Mouse (Mus musculus) testis, adult 2 months (tissue): ENCODE data around the gene Foxn3. TPM values are rescaled to one million over a fixed set of nuclear protein-coding genes. Genes with fewer than 3 reads are reported as not detected.

Experiments used
- H3K27ac ChIP-seq: fragments of 200-500 bp; 2 replicates; pipeline ENCODE4 v1.5.1; 2012; ENCODE audit warnings: low read depth, low read length; ENCODE audit not compliant: control insufficient read depth, insufficient read depth
- H3K27me3 ChIP-seq: fragments of 200-500 bp; 2 replicates; pipeline ENCODE4 v1.6.1; 2012; ENCODE audit warnings: mild to moderate bottlenecking, low read length, moderate library complexity; ENCODE audit not compliant: control insufficient read depth, insufficient read depth
- H3K36me3 ChIP-seq: fragments of 200-500 bp; 2 replicates; pipeline ENCODE4 v1.6.1; 2012; ENCODE audit warnings: mild to moderate bottlenecking, low read length; ENCODE audit not compliant: control insufficient read depth, insufficient read depth
- H3K4me1 ChIP-seq: fragments of 200-500 bp; 2 replicates; pipeline ENCODE4 v1.6.1; 2012; ENCODE audit warnings: low read length; ENCODE audit not compliant: control insufficient read depth, insufficient read depth
- H3K4me3 ChIP-seq: fragments of 200-500 bp; 2 replicates; pipeline ENCODE4 v1.5.1; 2012; ENCODE audit warnings: low read depth, mild to moderate bottlenecking, low read length, moderate library complexity, mixed read lengths; ENCODE audit not compliant: control insufficient read depth
- CTCF ChIP-seq: fragments of 200-500 bp; IDR thresholded peaks from 2 replicates; pipeline ENCODE4 v1.5.1; 2012; ENCODE audit warnings: low read depth, mild to moderate bottlenecking, inconsistent platforms, low read length, moderate library complexity; ENCODE audit not compliant: control insufficient read depth, insufficient read depth, insufficient replicate concordance
- POLR2A ChIP-seq: fragments of 200-500 bp; IDR thresholded peaks from 2 replicates; pipeline ENCODE4 v1.6.1; 2012; ENCODE audit warnings: low read depth, mild to moderate bottlenecking, inconsistent platforms, low read length, moderate library complexity; ENCODE audit not compliant: control insufficient read depth
- polyA plus RNA-seq: library from polyadenylated mRNA; depleted of rRNA; stranded (reverse); fragments of >200 nt; gene quantifications from 2 replicates; pipeline ENCODE4 v1.2.3, GENCODE M21; 2012

The Foxn3 gene
- polyA plus RNA-seq, 1 experiment: 7.3 TPM

DNA sequence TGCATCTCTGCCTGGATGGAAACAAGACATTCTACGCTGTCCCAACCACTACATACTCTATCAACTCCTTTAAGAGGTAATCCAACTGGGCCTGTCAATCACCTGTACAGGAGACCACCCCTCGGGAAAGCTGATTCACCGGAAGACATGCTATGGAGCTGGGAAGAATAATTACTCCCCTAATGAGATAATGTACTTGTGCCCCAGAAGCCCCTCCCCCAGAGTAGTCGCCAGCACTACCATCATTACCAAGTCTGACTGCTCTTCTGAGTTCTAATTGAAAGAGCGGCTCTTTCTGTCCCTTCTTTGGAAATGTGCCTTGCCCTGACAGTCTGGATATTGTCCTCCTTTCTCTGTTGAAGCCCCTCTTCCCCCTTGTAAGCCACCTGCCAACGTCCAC, 183.3 kb downstream of the Foxn3 start:
- no peaks in the 10 kb centered on the region for H3K36me3 ChIP-seq
- no peaks in the 10 kb centered on the region for H3K27me3 ChIP-seq
- TF ChIP-seq CTCF: no peak
- TF ChIP-seq POLR2A: no peak
- no peak overlapping the region for H3K4me3 ChIP-seq
- H3K4me1 ChIP-seq: no peaks in the 10 kb centered on the region
- H3K27ac ChIP-seq: no peak overlapping the region

DNA sequence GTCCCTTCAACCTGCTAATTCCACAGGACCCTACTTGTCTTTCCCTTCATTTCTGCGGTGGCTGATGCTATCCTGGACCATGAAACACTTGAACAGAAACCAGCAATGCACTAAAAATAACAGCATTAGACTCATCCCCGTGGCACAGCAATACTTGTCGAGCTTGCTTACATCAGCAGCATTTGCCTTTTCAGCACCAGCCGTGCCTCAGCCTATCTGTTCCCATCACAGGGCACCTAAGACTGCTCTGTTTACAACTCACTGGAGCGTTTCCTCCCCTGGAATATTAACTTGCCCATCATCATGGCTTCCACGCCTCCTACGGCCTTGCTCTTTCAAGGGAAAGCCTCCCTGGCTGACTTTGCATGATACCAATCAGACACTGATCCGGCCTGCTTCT, 185.1 kb downstream of the Foxn3 start:
- no peak overlapping the region for H3K27ac ChIP-seq
- H3K4me1 ChIP-seq: no peaks in the 10 kb centered on the region; the same call in 1 of the 2 replicates
- no peaks in the 10 kb centered on the region for H3K36me3 ChIP-seq
- no peak for TF ChIP-seq CTCF
- no peak for TF ChIP-seq POLR2A
- no peaks in the 10 kb centered on the region for H3K27me3 ChIP-seq
- H3K4me3 ChIP-seq: no peak overlapping the region

DNA sequence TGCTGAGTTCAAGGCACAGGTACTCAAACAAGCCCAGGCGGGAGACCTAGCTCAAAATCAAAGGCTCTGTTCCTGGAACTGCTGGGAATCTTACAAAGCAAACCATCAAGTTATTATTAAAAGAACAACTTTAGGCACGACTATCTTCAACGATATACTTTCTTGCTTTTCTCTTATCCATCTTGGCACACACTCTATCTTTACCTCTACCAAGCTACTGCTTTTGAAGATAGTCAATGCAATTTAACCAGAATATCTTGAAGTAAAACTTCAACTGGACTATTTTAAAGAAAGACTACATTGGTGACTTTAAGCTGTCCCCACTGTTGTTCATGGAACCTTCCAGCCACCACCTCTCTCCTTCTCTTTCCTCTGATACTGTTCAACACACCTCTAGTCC, 185.7 kb downstream of the Foxn3 start:
- no peaks in the 10 kb centered on the region; the same call in 1 of the 2 replicates for H3K4me1 ChIP-seq
- H3K36me3 ChIP-seq: no peaks in the 10 kb centered on the region

GRCm38 (mm10) chr12:99377069-99377468, 186.3 kb downstream of the Foxn3 start:
- Histone ChIP-seq H3K27ac (no peak overlapping the region), H3K27me3 (no peaks in the 10 kb centered on the region), H3K36me3 (no peaks in the 10 kb centered on the region), H3K4me3 (no peak overlapping the region), H3K4me1 (no peaks in the 10 kb centered on the region; the same call in 1 of the 2 replicates)
- TF ChIP-seq CTCF (no peak), POLR2A (no peak)

More for the DNA sequence above, 185.7 kb downstream of the Foxn3 start:
- TF ChIP-seq CTCF (no peak), POLR2A (no peak)
- Histone ChIP-seq H3K27me3 (no peaks in the 10 kb centered on the region), H3K27ac (no peak overlapping the region), H3K4me3 (no peak overlapping the region)

GRCm38 (mm10) chr12:99375878-99376454, 187.4 kb downstream of the Foxn3 start:
- TF ChIP-seq POLR2A: no peak
- no peak for TF ChIP-seq CTCF
- H3K4me3 ChIP-seq: no peak overlapping the region
- no peaks in the 10 kb centered on the region; the same call in 1 of the 2 replicates for H3K4me1 ChIP-seq
- no peaks in the 10 kb centered on the region for H3K36me3 ChIP-seq
- H3K27ac ChIP-seq: no peak overlapping the region
- no peaks in the 10 kb centered on the region for H3K27me3 ChIP-seq

DNA sequence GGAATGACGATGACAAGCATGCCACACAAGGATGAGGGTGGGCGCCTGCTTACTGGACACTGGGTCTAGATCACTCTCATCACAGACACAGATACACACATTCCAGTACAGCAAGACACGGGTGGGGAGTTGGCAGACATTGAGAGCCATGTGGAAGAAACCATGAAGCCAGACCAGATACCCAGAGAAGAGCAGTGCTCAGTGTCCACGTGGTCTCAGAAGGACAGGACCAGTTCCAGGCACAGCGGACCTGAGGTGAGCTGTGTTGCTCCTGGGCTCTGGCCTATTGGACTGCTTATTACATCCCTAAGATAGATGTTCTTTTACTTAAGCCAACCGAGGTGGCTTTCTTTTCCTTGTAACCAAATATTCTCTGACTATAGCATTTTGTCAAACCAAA, 188.0 kb downstream of the Foxn3 start:
- no peak for TF ChIP-seq CTCF
- no peak for TF ChIP-seq POLR2A
- Histone ChIP-seq H3K4me3 (no peak overlapping the region), H3K27me3 (no peaks in the 10 kb centered on the region), H3K36me3 (no peaks in the 10 kb centered on the region), H3K27ac (no peak overlapping the region), H3K4me1 (no peaks in the 10 kb centered on the region; the same call in 1 of the 2 replicates)

DNA sequence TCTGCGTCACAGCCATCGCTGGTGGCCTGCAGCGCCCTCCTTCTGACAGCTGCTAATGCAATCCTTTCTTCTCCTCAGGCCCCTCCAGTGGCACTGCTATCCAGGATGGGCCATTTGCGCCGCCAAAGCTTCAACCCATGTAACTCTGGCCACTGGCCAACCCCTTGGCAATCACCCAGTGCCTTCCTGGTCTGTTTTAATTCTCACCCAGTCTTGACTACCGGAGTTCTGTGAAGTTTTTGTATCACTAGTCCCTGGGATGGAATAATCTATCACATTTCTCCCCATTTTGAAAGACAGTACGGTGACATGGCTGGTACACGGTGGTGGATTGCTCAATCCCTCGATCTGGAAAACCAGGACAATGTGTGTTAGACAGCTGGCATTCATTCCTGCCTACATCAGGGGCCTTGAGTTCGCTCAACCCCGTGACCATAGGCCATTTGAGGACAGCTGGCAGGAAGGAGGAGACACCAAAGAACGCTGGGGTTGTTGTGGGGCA, 189.2 kb downstream of the Foxn3 start:
- Histone ChIP-seq H3K4me1 (no peaks in the 10 kb centered on the region; the same call in 1 of the 2 replicates), H3K27ac (no peak overlapping the region), H3K4me3 (no peak overlapping the region), H3K27me3 (no peaks in the 10 kb centered on the region), H3K36me3 (no peaks in the 10 kb centered on the region)
- TF ChIP-seq POLR2A (no peak), CTCF (no peak)
